Mouse (Mus musculus) heart, adult 9 months (tissue): Measurements from ENCODE around the gene Tmem97.
"Not testable (repeated sequence)": the region's sequence is repeated elsewhere in the genome, so short reads cannot be mapped to it uniquely, and the experiment has no call there.

Source experiments
- DNase-seq, 2 experiments: peaks; one replicate each; pipeline ENCODE4 v3.0.0; 2022; ENCODE audit warnings: low spot score in 2 of 2

Gene Tmem97

DNA sequence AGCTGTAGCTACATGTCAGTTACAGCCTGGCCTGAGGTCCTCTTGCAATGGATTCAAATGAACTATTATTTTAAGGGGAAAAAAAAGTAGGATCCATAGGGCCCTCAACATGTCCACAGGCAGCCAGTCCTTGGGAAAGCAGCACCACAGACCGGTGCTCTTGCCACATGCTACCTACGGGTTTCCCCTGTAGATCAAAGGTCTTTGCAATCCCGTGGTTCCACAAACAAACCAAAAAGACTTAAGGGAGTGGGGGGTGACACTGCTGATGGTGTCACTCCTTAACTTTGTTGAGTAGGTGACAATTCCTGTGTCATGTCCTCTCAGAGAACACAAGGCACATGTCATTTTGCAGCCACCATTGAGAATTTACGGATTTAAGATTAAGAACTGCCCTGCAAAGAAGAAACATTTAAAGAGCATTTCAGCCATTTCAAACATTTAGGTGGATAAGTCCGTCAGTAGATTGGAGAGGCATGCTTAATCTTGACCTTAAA is 1.0 kb downstream of the Tmem97 start:
- DNase-seq: no peak

DNA sequence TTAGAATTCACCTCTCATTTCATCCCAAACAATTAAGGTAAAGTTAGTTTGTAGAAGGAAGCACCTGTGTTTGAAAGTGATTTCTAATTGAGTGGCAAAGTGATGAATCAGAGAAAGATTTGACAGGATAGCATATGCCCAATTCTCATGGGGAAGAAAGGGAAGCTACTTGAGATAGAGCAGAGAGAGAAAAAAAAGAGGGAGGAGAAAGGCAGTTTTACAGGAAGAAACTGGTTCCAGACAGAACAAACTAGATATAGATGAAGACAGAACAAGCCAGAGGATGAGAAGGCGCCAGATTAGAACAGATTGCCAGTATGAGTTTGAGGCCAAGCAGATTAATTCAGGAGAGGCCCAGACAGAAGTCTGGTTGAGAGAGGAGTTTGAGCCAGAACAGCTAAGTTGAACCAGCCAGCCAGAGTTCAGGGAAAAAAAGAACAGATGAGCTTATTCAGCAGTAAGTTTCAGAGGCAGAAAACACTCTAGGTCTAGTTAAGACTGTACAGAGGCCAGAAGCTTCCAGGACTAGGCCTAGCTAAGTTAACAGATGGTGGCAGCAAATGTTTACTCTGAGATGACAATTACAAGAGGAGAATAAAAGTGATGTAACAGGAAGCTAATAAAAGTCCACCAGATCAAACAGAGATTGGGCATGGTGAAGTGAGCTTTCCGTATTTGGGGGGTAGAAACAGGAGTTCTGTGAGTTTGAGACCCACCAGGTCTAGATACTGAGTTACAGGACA is 2.7 kb downstream of the Tmem97 start:
- no peak for DNase-seq

- no peak for DNase-seq
Measured at GRCm38 (mm10) chr11:78545181-78545580, 5.4 kb downstream of the Tmem97 start.

- DNase-seq: no peak
Measured at GRCm38 (mm10) chr11:78544449-78545111, 6.0 kb downstream of the Tmem97 start.

- DNase-seq: no peak
Measured at GRCm38 (mm10) chr11:78540358-78540757, 10.2 kb downstream of the Tmem97 start.

DNA sequence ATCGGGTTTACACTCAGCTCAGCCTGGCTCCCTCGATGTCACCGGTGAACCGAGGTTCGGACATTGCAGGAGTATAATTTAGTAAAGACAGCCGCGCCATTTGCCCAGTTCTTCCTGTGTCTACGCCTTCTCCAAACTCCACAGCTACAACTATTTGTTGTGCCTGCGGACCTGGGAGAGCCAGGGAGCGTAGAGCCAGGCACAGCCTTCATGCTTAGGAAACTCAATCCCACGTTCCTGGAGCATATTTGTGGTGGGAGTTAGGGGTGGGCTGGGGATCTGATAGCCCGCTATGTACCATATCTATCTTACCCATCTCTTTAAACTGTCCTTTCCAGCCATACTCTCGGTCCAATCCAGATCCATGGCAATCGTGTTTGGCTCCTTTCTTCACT is 13.9 kb downstream of the Tmem97 start:
- no peak for DNase-seq

DNA sequence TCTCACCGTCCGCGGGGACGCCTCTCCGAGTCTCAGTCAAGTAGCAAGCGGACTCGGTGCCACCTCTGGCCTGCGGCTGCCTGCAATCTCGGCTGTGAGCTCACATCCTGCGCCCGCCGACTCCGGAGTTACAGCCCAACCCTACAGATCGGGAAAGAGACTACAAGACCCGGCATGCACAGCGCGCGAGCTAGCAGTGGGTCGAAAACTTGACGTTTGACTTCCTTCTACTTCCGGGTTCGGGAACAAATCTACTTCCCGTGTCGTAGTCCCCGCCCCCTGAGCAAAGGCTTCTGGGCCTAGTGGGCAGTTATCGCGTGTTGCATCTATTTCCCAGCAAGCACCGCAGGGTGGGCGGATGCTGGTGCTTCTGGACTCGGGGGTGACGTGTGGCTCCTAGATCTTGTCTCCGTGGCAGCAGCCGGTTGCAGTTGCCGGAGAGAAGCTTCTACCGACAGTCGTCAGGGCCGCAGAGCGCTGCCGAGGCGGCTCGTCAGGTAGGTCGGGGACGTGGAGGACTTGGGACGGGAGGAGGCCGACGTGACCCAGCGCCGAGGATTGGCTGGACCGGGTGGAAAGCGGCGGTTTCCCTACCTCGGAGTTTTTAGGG is 14.4 kb downstream of the Tmem97 start, which contains the start of the genes Tnfaip1 and Ift20:
TSS of gene Tnfaip1 (minus strand) at position 253 of the 610 bp plus-strand sequence.
TSS of gene Ift20 (plus strand) at position 282 of the 610 bp plus-strand sequence.
- peak; percentile 98 for DNase-seq

DNA sequence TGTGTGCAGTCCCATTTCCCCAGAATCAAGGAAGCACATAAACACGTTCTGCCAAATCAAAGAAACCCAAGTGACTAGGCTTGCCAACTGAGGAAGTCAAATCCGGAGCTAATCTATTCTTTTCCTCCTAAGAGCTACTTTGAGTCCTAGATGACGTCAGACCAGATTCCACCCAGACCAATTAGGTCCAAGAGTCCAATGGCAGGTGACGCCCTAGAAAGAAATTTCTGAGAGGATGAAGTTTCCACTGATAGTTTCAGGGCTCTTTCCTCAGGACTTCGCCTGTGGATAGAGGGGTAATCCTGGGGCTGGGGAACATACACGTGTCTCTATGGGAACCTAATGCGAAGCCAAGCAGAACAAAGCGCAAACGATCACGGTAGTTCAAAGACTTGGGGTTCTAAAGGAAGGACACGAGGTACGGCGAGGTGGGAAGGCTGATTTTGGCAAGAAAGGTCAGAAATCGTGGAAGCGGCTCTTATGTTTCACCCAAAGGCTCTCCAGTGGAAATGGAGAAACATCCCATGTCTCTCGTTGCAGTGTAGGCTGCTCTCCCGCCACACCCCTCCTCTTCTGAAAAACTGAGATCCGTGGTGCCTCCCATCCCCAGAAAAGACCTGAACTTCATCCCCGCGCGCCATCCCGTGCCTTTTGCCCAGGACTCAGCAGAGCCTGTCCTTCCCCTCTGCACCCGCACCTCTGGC is 15.0 kb downstream of the Tmem97 start:
- DNase-seq: peak; percentile 75 to 84

- DNase-seq: no peak
Measured at GRCm38 (mm10) chr11:78534516-78534915, 16.1 kb downstream of the Tmem97 start.

GRCm38 (mm10) chr11:78531515-78531914 is 19.1 kb downstream of the Tmem97 start:
- not testable (repeated sequence) for DNase-seq

DNA sequence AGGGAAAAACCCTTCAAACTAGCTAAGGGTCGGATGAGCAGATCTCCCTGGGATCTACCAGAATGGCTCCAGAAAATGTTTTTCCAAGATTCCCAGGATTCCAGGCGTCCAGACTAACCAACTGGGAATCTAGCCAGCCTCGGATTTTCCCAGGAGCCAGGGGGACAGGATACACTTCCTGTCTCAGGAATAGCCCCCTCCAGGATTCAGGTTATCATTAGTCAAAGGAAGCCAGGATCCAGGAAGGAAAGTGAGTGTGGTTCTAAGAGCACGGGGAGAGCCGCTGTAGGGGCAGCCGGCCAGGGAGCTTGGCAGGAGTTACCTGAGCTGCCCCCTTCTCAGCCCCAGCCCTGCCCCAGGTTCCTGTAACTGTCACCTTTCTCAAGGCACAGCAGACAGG is 19.5 kb downstream of the Tmem97 start:
- DNase-seq: peak; percentile 75 to 85

GRCm38 (mm10) chr11:78530001-78530400 is 20.6 kb downstream of the Tmem97 start:
- no peak for DNase-seq

DNA sequence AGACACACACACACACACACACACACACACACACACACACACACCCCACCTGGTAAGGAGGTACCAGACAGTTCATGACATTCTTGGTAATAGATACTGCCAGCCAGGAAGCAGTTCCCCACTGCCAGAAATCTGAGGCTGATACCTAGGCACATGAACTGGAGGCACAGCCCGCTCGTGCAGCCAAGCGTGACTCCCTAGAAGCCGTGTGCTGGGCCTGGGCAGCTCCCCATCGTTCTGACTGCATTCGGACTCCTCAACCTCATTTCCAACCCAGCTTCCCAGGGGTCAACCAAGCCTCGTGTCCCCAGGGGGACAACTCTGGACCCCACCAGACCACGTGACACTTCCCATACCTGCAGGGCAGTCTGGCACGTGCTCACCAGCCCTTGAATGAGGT is 21.9 kb downstream of the Tmem97 start:
- DNase-seq: no peak

DNA sequence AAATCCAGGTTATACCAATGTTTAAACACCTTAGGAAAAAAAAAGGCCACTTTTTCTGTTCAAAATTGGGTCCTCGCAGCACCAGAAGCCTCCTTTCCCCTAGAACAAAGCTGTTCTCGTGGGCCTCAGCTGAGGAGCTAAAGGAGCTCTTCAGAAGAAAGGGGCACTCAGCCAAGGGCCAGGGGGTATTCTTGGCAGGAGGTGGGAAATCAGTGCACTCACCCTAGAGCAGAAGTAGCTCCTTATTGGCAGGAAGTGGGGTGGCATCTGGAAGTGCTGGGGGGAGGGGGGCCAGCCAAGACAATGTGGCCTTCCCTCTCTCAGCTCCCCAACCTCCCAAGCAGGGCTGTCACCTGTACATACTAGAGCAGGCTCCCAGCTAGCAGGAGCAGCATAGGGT is 25.7 kb downstream of the Tmem97 start:
- no peak for DNase-seq

DNA sequence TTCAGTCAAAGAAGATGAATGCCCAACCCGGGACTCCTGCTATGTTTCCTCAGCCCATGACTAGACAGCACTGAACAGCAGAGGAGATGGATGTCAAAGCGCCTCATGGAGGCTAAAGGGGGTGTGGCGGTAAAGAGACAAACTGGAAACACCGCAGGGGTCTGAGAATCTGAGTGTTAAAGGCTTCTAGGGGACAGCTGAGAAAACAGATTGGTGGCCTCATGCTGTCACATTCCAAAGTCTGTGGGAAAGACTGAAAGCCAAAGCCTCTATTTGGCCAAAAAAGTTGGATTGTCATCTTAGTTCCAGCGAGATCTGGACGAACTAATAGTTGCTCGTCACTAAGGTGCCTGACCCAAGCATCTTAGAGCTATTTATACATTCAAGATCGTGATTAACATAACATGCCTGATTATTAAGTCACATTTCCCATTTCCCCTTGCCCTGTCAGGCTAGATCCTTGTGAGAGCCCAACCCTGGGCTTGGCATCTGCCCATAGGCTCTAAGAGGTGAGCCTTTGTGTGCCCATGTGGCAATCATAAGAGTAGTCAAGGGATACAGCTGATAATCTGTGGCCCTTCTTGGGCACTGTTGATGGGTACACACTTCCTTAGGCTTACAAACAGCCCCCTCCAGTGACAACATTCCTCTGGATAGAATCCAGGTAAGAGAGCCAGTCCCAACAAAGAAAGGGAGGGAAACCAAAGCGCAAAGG is 27.2 kb downstream of the Tmem97 start:
- DNase-seq: peak in 1 of 2 experiments; percentile 34

DNA sequence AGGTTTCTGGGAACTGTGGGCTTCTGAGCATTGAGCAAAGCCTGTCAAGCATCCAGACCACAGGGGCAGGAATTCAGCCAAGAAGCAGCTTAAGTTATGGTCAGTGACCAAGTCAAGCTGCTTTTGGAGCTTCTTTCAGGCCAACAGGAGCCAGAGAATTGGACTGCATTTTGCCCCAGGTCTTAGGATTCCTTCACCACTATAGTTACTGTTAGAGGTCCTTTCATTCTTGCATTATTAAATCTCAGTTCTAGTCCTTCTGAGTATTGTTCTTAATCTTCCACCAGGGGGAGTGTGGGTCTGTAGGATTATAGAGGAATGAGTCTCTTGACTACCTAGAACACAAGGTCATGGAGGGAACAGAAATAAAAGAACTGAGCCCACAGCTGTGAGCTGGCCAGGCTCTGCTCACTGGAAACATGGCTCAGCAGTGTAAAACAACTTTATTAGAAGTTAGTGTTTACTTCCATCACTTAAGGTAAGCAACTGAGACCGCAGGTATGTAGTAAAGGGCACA is 28.0 kb downstream of the Tmem97 start:
- DNase-seq: peak in 1 of 2 experiments; percentile 54

DNA sequence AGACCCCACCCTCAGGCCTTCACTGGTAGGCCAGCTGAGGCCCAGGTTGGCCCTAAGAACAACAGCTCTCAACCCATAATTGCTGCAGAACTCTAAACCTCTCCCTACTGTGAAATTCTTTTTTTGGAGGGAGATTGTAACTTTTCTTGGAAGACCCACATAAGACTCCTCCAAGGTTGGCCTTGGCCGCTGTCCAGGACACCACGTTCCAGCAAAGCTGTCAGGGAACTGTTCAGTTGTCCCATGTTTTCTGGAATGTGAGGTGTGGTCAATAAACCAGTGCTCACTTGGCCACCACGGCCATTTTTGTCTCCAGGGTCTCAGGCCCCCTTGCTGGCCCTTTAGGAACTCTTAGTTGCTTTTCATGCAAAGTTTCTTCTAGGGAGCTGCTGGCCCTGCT is 28.7 kb downstream of the Tmem97 start:
- DNase-seq: peak in 1 of 2 experiments; percentile 9

GRCm38 (mm10) chr11:78518931-78519330 is 31.6 kb downstream of the Tmem97 start:
- DNase-seq: no peak

GRCm38 (mm10) chr11:78515549-78516325 is 34.8 kb downstream of the Tmem97 start:
- DNase-seq: no peak

GRCm38 (mm10) chr11:78513106-78513790 is 37.3 kb downstream of the Tmem97 start:
- DNase-seq: no peak
